Mouse (Mus musculus): ENCODE results near the gene Pum1. TPM values are rescaled to one million over a fixed set of nuclear protein-coding genes. Genes with fewer than 3 reads are reported as not detected.

The Pum1 gene
- total RNA-seq, 2 experiments from 2014 or later: 106 to 110 TPM

DNA sequence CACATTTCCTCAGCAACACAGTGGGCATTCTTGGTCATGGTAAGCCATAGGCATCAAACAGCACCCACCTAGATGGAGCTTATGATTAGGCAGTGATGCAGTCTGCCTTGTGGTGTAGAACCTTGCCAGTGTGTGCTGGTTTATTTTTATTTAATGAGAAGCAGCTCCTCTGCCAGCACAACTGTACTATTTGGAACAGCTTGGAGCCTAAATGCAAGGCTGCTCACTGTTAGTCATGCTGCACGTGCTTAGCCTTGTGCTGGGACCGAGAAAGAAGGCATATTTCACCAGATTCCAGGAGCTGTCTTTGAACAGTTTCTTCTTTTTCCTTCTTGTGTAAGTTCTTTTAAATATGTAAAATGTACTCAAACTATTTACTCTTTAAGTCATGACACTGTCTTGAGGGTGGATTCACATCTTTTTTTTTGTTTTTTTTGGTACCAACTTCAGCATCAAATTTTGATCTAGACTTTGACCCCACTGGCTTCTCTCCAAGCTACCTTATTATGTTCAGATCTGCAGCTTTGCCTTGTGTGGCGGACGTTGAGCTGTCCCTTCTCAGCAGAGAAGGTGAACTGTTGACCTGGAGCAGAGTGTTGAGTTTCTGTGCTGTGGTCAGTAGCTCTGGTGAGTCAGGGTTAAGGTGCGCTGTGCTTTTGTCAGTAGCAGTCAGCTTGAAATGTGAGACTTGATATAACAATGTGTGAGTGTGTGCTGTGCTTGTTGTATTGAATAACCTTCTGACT lies 82.6 kb downstream of the Pum1 start:
- no peak for TF ChIP-seq CTCF (IDR thresholded peaks at IDR 0.05)
- Histone ChIP-seq H3K4me3 (no peak overlapping the region), H3K27ac (peak overlapping the region; percentile 71)
- intact Hi-C loops (cut with DNase I): no loop called here
- DNase-seq (ENCODE audit: extremely low spot score in 1 of 2, low spot score in 2 of 2): peak; percentile 68 to 72

- no peak for DNase-seq (ENCODE audit: extremely low spot score in 1 of 2, low spot score in 2 of 2)
- no peak for TF ChIP-seq CTCF (IDR thresholded peaks at IDR 0.05)
- intact Hi-C loops (cut with DNase I): no loop called here
- no peak overlapping the region for H3K27ac ChIP-seq
- H3K4me3 ChIP-seq: no peak overlapping the region
These were observed 86.4 kb downstream of the Pum1 start for GRCm38 (mm10) chr4:130749566-130749965.

- no peak overlapping the region for H3K4me3 ChIP-seq
- DNase-seq (ENCODE audit: extremely low spot score in 1 of 2, low spot score in 2 of 2): no peak
- intact Hi-C loops (cut with DNase I): no loop called here
- TF ChIP-seq CTCF (IDR thresholded peaks at IDR 0.05): no peak
- peak overlapping the region; percentile 26 for H3K27ac ChIP-seq
These were observed 88.8 kb downstream of the Pum1 start for GRCm38 (mm10) chr4:130751966-130752365.

- TF ChIP-seq CTCF (IDR thresholded peaks at IDR 0.05): no peak
- DNase-seq (ENCODE audit: extremely low spot score in 1 of 2, low spot score in 2 of 2): no peak
- H3K4me3 ChIP-seq: no peak overlapping the region
- H3K27ac ChIP-seq: peak overlapping the region; percentile 26
- intact Hi-C loops (cut with DNase I): no loop called here
These were observed 89.5 kb downstream of the Pum1 start for GRCm38 (mm10) chr4:130752591-130752990.

GRCm38 (mm10) chr4:130753755-130754154 lies 90.6 kb downstream of the Pum1 start:
- H3K4me3 ChIP-seq: no peak overlapping the region
- DNase-seq (ENCODE audit: extremely low spot score in 1 of 2, low spot score in 2 of 2): no peak
- H3K27ac ChIP-seq: peak overlapping the region; percentile 55
- TF ChIP-seq CTCF (IDR thresholded peaks at IDR 0.05): no peak
- intact Hi-C loops (cut with DNase I): no loop called here

DNA sequence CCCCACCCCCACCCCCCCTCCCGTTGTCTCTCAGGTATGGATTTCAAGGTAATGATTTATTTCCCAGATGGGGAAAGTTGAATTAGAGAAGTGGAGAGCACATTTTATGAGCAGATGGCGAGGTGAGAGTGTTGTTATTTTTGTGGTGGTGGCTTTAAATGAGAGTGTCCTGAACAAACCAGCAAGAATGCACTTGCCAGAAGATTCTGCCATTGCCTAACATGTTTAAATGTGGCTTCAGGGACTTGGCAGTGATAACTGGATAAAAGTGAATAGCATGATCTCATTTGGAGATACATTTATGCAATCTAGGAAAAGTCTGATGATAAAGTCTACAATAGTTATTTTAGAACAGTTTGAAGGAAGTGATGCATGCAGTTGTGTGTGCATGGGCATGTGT lies 91.7 kb downstream of the Pum1 start:
- intact Hi-C loops (cut with DNase I): no loop called here

GRCm38 (mm10) chr4:130759875-130760274 lies 96.8 kb downstream of the Pum1 start:
- TF ChIP-seq CTCF (IDR thresholded peaks at IDR 0.05): no peak
- no peak for DNase-seq (ENCODE audit: extremely low spot score in 1 of 2, low spot score in 2 of 2)
- no peak overlapping the region for H3K4me3 ChIP-seq
- intact Hi-C loops (cut with DNase I): no loop called here
- no peak overlapping the region for H3K27ac ChIP-seq

More for the DNA sequence above, 91.7 kb downstream of the Pum1 start:
- DNase-seq (ENCODE audit: extremely low spot score in 1 of 2, low spot score in 2 of 2): no peak
- no peak for TF ChIP-seq CTCF (IDR thresholded peaks at IDR 0.05)
- Histone ChIP-seq H3K4me3 (no peak overlapping the region), H3K27ac (peak overlapping the region; percentile 42; the same call in 1 of the 2 replicates)

DNA sequence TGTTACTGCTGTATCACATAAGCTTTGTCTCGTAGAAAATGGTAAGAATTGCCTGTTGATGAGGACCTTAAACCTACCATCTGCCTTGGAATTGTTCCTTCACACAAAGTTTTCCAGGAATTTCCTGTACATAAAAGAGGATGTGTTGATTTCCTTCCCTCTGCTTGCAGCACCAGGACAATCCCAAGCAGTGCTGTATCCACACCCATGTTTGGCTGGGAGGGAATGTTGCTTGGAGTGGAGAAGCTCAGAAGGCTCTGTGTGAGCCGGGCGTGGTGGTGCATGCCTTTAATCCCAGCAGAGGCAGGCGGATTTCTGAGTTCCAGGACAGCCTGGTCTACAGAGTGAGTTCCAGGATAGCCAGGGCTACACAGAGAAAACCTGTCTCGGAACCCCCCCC lies 98.7 kb downstream of the Pum1 start:
- H3K4me3 ChIP-seq: no peak overlapping the region
- H3K27ac ChIP-seq: no peak overlapping the region
- no peak for DNase-seq (ENCODE audit: extremely low spot score in 1 of 2, low spot score in 2 of 2)
- no peak for TF ChIP-seq CTCF (IDR thresholded peaks at IDR 0.05)
- intact Hi-C loops (cut with DNase I): no loop called here

GRCm38 (mm10) chr4:130765399-130766160 lies 102.5 kb downstream of the Pum1 start:
- DNase-seq (ENCODE audit: extremely low spot score in 1 of 2, low spot score in 2 of 2): no peak
- no peak for TF ChIP-seq CTCF (IDR thresholded peaks at IDR 0.05)
- Histone ChIP-seq H3K4me3 (no peak overlapping the region), H3K27ac (no peak overlapping the region)
- intact Hi-C loops (cut with DNase I): no loop called here

DNA sequence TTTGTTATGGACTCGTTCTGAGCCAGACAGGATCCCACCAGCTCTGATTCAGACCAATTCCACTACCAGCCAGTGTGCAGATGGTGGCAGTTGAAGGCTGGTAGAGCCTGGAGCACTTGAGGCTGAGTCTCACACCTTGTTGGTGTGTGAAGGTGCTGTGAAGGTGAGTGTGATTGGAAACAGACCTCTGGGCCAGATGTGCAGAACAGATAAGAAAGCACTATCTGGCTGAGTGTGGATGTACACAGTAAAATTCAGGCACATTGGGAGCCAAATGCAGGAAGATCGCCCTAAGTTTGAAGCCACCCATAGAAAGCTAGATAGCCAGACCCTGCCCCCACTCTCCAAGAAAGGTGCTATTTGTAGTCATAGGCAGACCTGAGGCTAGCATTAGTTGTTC lies 103.3 kb downstream of the Pum1 start:
- TF ChIP-seq CTCF (IDR thresholded peaks at IDR 0.05): no peak
- no peak for DNase-seq (ENCODE audit: extremely low spot score in 1 of 2, low spot score in 2 of 2)
- Histone ChIP-seq H3K27ac (no peak overlapping the region; the same call in 1 of the 2 replicates), H3K4me3 (no peak overlapping the region)
- intact Hi-C loops (cut with DNase I): no loop called here

DNA sequence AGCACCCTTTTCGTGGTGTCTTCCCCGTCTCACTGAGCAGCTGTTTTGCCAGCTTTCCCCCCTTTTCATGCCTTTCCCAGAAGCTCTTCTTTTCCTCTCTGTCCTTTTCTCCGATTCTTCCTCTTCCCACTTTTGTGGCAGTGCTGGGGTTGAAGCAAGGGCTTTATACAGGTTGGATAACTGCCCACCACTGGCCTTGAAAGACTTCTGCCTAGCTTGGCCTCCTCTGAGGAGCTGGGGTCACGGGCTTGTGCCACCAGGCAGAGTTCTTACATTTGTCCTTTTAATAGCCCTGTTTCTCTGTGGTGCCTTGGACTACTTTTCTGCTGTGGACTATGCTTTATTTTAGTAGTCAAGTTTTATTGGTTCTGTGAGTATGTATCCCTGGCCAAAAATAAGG lies 103.8 kb downstream of the Pum1 start:
- no peak for DNase-seq (ENCODE audit: extremely low spot score in 1 of 2, low spot score in 2 of 2)
- intact Hi-C loops (cut with DNase I): no loop called here
- peak overlapping the region; percentile 55; the same call in 1 of the 2 replicates for H3K27ac ChIP-seq
- H3K4me3 ChIP-seq: no peak overlapping the region
- TF ChIP-seq CTCF (IDR thresholded peaks at IDR 0.05): no peak

GRCm38 (mm10) chr4:130773899-130774298 lies 110.8 kb downstream of the Pum1 start:
- Histone ChIP-seq H3K4me3 (no peak overlapping the region), H3K27ac (no peak overlapping the region)
- intact Hi-C loops (cut with DNase I): no loop called here
- TF ChIP-seq CTCF (IDR thresholded peaks at IDR 0.05): no peak
- no peak for DNase-seq (ENCODE audit: extremely low spot score in 1 of 2, low spot score in 2 of 2)

Measured in left cerebral cortex, adult 2 months (tissue).